Mouse (Mus musculus): Measurements from ENCODE around the gene Lrtm1. TPM values are rescaled to one million over a fixed set of nuclear protein-coding genes. Genes with fewer than 3 reads are reported as not detected.

Lrtm1 gene
- polyA plus RNA-seq, 1 experiment, result not detected

DNA sequence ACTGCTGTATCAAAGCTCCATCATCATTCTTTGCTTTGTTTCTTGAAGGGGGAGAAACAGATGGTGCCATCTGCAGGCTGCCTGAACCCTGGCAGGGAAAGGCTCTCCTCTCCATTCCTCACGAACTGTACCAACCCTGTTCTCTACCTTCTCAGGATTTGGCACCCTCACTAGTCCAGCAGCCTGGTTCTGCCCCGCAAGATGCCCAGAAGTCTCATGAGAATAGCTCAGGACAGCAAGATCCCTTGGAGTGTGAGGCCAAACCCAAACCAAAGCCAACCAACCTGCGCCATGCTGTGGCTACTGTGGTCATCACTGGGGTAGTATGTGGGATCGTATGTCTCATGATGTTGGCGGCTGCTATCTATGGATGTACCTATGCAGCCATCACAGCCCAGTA is 9.3 kb downstream of the Lrtm1 start:
- no peak for TF ChIP-seq GATA1 (IDR thresholded peaks at IDR 0.05; ENCODE audit: low read length)

DNA sequence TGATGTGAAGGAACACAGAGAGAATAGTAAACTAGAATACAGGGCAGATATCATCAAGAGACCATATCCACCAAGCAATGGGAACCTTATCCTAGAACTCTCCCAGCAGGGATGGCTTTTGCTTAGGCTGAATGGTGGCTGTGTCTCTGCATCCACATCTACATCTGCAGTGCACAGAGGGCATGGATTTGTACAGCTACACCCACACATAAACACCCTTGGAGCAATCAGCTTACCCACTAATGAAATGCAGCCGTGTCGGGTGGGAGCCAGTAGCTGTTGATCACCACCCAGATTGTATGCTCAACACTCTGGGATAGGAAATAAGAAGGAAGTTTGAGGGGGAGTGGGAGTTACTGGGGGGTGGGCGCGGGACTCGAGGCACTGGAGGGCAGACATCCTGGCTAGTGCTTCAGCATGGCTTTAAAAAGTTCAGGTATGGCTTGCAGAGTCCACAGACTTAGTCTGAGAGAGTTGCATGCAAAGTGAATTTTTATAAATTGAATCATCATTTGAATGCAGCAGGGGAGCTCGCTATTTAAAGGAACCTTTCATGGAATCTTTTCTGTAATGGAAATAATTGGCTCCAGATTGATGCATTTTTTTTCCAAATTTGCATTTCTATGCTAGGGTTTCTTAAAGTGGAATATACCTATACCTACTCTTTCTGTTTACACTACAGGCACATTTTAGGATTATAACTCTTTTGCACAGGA is 10.5 kb downstream of the Lrtm1 start:
- TF ChIP-seq GATA1 (IDR thresholded peaks at IDR 0.05; ENCODE audit: low read length), result no peak

DNA sequence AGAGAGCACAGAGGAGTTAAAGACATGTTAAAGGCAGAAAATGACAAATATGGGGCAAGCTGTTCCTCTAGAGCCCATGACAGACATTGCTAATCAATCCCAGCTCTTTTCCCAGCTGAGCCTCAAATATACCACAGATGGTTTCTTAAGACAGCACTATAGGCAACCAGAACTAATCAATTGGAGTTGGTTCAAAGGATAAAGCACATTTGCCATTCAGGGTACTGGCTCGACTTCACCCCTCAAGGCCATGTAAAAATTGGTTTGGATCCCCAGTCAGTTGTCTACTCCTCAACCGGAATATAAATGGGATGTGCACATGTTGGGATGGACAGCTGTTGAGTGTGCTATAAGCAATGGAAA is 11.1 kb downstream of the Lrtm1 start:
- TF ChIP-seq GATA1 (IDR thresholded peaks at IDR 0.05; ENCODE audit: low read length), result no peak

DNA sequence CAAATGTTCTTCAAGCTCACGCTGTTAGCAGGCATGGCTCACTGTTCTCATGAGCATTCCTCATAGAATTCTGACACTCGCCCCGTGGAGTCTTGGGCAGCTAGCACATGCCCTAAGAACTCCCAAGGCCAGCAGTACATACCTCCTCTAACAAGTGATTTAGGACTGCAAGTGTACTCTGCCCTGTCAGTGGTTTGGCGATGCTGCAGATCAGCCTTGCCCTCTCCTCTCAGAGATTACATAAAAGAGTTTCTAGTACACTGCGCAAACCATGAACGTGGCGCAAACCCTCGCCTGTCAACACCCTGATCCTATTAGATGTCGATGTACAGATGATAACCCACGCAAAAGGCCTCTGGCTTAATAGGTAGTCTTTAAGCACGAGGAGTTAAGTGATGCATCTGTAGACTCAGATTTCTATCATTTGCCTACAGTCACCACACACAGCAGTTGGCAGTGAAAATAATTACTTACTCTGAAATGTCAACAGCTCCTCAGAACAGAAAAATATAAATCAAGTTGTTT is 11.9 kb downstream of the Lrtm1 start:
- no peak for TF ChIP-seq GATA1 (IDR thresholded peaks at IDR 0.05; ENCODE audit: low read length)

DNA sequence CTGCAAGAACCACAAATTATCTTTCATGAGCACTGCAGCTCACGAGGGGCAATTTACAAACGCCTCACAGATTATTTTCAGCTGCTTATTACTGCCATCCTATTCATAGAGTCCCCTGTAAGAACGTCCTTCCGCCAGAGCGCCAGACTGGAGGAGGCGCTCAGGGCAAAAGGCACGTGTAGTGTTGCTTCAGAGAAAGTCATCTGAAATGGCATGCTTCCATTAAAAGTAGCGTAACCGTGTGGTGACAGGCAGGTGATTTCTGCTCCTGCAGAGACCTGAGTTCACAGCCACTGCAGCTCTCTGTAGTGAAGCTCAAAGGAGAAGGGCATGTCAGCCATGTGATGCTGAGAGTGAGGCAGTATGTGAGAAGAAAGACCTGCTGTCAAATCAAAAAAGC is 12.5 kb downstream of the Lrtm1 start:
- no peak for TF ChIP-seq GATA1 (IDR thresholded peaks at IDR 0.05; ENCODE audit: low read length)

DNA sequence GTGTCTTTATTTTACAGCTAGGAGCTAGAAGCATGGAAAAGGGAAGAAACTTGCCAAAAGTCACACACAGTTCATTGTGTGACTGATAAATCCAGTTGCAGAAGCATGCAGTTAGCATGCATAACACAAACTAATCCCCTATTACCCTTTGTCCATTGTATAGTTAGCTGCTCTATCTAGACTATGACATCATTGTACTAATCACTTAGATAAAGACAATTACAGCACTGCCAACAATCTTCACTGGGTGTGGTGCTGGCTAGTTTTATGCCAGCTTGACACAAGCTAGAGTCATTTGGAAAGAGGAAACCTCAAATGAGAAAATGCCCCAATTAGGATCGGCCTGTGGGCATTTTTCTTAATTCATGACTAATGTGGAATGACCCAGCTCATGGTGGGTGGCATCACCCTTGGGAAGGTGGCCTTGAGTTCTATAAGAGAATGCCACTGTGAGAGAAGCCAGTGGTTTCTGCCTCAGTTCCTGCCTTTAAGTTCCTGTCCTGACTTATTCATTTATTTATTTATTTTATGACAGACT is 13.9 kb downstream of the Lrtm1 start:
- TF ChIP-seq GATA1 (IDR thresholded peaks at IDR 0.05; ENCODE audit: low read length), result no peak

DNA sequence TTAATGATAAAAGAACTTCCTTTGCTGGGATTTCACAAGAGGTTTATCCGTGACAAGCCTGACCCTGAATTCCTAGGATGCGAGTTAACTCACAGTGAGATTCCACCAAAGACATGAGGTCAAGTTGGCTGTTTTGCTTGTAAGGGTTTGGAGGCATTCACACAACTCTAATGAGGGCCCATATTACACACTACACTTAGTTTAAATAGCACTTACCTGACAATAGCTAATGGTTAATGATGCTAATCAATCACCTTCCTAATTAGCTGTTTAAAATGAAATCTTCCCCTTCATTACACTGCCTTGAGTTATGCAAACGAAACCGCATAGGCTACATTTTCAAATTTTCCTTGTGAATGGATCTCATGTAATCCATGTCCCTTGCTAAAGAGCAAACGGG is 20.2 kb downstream of the Lrtm1 start:
- TF ChIP-seq GATA1 (IDR thresholded peaks at IDR 0.05; ENCODE audit: low read length), result no peak

DNA sequence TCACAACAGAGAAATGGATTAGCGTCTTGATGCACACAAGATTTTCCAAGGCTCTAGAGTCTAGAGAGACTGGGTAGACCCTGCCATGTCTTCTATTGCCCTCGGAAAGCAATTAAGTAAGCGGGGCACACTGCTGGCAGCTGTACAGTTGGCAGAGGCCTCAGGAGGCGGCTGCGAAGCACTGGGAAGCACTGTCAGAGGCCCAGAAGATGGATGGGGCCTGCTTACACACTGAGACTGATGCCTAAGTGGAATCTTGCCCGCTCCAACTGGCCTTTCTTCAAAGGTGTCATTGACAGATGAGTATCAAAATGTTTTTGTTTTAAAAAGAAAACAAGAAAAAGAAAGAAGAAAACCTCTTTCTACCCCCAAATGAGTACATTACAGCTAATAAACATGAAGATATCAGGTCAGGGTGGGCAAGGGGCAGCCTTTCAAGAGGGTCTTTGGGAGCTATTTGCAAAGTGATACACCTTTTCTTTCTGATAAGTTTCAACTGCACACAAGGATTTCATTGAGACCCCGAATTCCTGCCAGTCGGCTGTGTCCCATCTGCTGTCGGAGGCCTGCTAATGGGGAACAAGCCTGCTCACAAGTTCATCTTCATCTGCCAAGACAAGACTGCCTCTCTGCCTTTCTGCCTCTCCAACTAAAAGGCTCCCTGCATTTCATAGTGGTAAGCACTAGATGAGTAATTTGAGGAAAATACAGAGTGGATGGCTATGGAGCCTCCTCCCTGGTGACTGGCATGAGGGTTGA is 22.8 kb downstream of the Lrtm1 start:
- TF ChIP-seq GATA1 (IDR thresholded peaks at IDR 0.05; ENCODE audit: low read length), result no peak

DNA sequence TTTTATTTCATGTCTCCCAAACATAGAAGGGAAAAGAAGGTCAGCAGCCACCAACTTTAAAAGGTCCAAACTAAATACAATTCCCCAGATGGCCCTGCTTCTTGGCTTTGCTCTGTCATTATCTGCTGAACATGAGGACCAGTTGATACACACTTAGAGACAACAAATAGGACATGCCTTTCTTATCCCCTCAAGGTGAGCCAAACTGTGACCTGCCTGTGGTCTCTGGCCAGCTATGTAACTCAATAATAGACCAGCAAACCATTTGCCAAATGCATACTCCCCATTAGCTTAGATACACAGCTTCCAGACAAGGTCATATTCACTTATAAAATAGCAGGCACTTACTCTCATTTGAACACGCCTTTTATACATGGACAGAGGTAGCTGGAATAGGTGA is 23.5 kb downstream of the Lrtm1 start:
- TF ChIP-seq GATA1 (IDR thresholded peaks at IDR 0.05; ENCODE audit: low read length), result no peak

DNA sequence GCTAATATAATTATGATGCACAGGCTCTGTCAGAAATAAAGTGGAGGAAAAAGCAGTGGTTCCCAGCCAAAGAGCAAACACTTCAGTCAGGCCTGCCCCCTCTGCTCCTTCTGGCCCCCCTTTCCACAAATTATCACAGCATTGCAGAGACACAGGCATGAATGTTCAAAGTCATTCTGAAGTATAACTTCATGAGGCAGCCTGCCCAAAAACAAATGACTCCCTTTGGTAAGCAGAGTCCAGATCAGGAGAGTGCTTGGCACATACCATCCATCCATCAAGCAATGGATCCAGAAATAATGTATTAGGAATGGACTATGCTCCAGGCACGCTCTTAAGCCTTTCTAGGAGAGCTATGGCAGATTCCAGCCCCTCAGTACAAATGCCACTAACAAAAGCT is 24.3 kb downstream of the Lrtm1 start:
- no peak for TF ChIP-seq GATA1 (IDR thresholded peaks at IDR 0.05; ENCODE audit: low read length)

DNA sequence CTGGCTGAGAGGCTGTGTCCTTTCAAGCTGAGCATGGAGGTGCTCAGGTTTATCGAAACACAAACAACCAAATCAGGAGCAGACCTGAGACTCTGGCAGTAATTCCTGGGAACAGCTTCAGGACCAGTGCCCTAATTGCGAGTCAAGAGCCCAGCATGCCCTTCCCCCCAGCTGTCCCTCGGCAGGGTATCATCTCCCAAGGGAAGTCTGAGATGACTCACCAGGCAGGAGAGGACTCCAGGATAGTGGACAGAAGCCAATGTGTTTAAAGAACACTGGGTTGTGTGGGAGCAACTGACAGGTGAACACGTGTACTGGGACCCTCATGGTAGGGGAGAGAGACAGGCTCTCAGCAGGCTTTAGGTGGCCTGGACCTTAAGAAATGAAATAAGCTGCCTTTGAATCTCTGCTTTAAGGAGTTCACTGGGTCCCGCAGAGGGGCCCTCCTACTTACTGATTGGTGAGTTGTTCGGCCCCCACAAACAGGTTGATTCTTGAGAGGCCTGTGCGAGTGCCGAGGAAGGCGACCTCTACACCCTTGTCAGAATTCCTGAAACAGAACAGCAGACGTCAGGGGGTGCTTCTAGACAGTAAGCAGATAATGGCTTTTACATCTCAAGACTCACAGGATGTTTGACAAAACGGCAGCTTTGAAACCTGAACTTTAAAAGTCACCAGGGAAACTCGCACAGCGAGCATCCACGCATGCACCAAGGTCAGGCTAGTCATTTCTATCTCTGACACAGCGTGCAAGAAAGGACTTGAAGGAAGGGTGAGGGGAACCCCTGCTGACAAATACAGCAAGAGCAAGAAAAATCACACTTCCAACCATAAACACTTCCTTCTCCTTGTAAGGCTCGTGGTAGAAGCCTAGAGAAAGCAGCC is 34.2 kb downstream of the Lrtm1 start:
- TF ChIP-seq GATA1 (IDR thresholded peaks at IDR 0.05; ENCODE audit: low read length), result no peak

DNA sequence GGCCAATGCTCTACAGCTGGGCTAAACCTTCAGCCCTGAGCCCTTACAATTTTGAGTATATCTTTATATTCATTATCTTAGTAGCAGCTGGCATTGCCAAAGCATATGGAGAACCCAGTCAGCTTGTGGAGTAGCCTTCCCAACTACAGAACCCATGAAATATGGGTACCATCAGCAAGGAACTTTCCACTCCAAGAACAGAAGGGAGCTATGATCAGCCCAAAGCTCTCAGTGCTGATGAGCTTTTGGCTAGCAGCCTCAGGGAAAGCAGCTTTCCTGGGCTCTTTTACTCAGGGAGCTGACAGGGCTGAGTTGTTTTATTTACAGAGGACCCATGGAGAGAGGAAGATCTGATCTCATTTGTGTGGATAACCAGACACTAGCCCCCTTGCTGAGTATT is 42.7 kb downstream of the Lrtm1 start:
- TF ChIP-seq GATA1 (IDR thresholded peaks at IDR 0.05; ENCODE audit: low read length), result no peak

DNA sequence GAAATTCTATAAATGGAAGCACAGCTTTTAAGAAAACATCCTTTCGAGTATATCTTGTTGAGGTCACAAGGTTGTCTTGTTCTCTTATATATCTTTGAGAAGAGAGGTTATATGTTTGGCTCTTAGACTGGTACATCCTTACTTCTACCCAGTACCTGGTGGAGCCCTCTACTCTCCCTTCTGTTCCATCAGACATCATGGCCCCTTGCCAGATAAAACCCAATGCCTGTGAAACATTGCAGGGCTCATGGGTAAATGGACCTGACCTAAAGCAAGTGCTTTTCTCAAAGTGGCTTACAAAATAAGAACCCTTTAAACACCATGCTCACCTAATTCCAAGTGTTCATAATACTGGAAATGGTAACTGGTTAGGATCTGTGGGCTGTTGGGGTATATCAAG is 43.5 kb downstream of the Lrtm1 start:
- TF ChIP-seq GATA1 (IDR thresholded peaks at IDR 0.05; ENCODE audit: low read length), result no peak

DNA sequence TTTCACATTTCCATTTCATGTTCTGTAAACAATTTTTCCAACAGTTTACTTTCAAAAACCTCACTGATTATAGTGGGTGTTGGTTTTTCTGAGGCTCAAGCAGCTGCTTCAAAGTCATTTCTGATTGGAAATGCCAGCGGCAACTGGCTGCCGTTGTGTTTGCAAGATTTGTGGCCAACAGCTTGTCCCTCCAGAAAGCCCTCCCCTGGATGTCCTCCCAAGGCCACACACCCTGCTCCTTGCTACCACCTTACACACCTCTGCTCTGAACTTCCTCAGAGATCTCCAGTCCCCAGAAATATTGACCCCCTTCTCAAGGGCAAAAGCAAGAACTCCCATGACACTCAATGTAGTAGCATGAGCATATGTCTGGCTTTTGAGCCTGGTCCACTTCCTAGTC is 44.7 kb downstream of the Lrtm1 start:
- no peak for TF ChIP-seq GATA1 (IDR thresholded peaks at IDR 0.05; ENCODE audit: low read length)

DNA sequence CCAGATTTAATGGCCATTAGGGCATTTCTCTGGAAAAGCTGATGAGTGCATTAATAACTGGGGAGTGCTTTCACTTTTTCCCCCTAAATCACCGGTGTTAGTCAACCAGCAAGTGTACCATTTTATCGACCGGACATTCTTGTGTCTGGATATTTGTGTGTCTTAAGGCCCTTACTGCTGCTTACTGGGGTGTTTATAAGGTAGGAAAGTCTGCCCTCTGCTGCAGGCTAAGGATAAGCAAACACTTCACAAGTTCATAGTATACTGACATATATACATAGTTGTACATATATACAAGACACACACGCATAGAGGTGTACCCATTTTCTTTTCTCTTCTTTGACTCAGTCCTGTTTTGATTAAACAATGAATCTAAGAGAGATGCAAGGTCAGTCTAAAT is 55.7 kb downstream of the Lrtm1 start:
- TF ChIP-seq GATA1 (IDR thresholded peaks at IDR 0.05; ENCODE audit: low read length), result no peak

DNA sequence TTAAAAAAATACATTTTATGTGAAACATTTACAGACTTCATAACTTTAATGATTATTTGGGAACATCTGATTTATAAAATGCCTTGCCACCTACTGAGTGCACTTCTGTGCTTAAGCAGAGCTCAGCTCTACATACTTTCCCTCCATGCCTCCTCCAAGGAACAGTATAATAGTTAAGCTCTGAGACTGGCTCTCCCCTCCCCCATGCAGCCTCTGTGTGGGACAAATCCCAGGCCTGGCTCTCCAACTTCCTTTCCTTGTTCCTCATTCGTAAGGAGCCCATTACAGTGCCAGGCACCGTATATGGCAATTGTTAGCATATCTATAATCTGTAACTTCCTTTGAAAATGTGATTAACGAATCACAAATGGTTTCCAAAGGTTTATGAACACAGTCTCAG is 59.4 kb downstream of the Lrtm1 start:
- no peak for TF ChIP-seq GATA1 (IDR thresholded peaks at IDR 0.05; ENCODE audit: low read length)

All from G1E-ER4 (cell line).